Mouse (Mus musculus): Measurements from ENCODE around the gene Prepl. TPM values are rescaled to one million over a fixed set of nuclear protein-coding genes. Genes with fewer than 3 reads are reported as not detected.

Gene Prepl
- total RNA-seq, 2 experiments from 2014 or later: 369 to 376 TPM

- DNase-seq (ENCODE audit: low spot score in 2 of 2): no peak
These were observed 18.8 kb downstream of the Prepl start for GRCm38 (mm10) chr17:85071088-85071775.

GRCm38 (mm10) chr17:85070658-85071057, 19.4 kb downstream of the Prepl start:
- DNase-seq (ENCODE audit: low spot score in 2 of 2): no peak

- no peak for DNase-seq (ENCODE audit: low spot score in 2 of 2)
These were observed 22.7 kb downstream of the Prepl start for GRCm38 (mm10) chr17:85067331-85067730.

GRCm38 (mm10) chr17:85063560-85063959, 26.5 kb downstream of the Prepl start:
- DNase-seq (ENCODE audit: low spot score in 2 of 2): no peak

GRCm38 (mm10) chr17:85059136-85059535, 30.9 kb downstream of the Prepl start:
- no peak for DNase-seq (ENCODE audit: low spot score in 2 of 2)

- no peak for DNase-seq (ENCODE audit: low spot score in 2 of 2)
These were observed 31.8 kb downstream of the Prepl start for GRCm38 (mm10) chr17:85058276-85058675.

- no peak for DNase-seq (ENCODE audit: low spot score in 2 of 2)
These were observed 41.7 kb downstream of the Prepl start for GRCm38 (mm10) chr17:85048379-85048778.

- DNase-seq (ENCODE audit: low spot score in 2 of 2): no peak
These were observed 44.9 kb downstream of the Prepl start for GRCm38 (mm10) chr17:85045160-85045559.

GRCm38 (mm10) chr17:85044466-85044865, 45.6 kb downstream of the Prepl start:
- no peak for DNase-seq (ENCODE audit: low spot score in 2 of 2)

GRCm38 (mm10) chr17:85043404-85043816, 46.6 kb downstream of the Prepl start:
- no peak for DNase-seq (ENCODE audit: low spot score in 2 of 2)

GRCm38 (mm10) chr17:85042419-85042818, 47.6 kb downstream of the Prepl start:
- no peak for DNase-seq (ENCODE audit: low spot score in 2 of 2)

- no peak for DNase-seq (ENCODE audit: low spot score in 2 of 2)
These were observed 49.1 kb downstream of the Prepl start for GRCm38 (mm10) chr17:85040913-85041312.

GRCm38 (mm10) chr17:85038761-85039160, 51.3 kb downstream of the Prepl start:
- no peak for DNase-seq (ENCODE audit: low spot score in 2 of 2)

- no peak for DNase-seq (ENCODE audit: low spot score in 2 of 2)
These were observed 51.7 kb downstream of the Prepl start for GRCm38 (mm10) chr17:85038311-85038710.

- DNase-seq (ENCODE audit: low spot score in 2 of 2): no peak
These were observed 52.2 kb downstream of the Prepl start for GRCm38 (mm10) chr17:85037855-85038254.

- peak in 1 of 2 experiments; percentile 25 for DNase-seq (ENCODE audit: low spot score in 2 of 2)
These were observed 56.0 kb downstream of the Prepl start for GRCm38 (mm10) chr17:85034068-85034467.

GRCm38 (mm10) chr17:85033087-85033486, 57.0 kb downstream of the Prepl start:
- DNase-seq (ENCODE audit: low spot score in 2 of 2): no peak

GRCm38 (mm10) chr17:85030651-85031050, 59.4 kb downstream of the Prepl start:
- DNase-seq (ENCODE audit: low spot score in 2 of 2): no peak

GRCm38 (mm10) chr17:85028797-85029196, 61.2 kb downstream of the Prepl start:
- no peak for DNase-seq (ENCODE audit: low spot score in 2 of 2)

- no peak for DNase-seq (ENCODE audit: low spot score in 2 of 2)
These were observed 61.8 kb downstream of the Prepl start, which contains the start of gene Slc3a1 for GRCm38 (mm10) chr17:85028093-85028739. Gene Slc3a1, plus strand, starts transcription at chr17:85028376.

- DNase-seq (ENCODE audit: low spot score in 2 of 2): no peak
These were observed 62.8 kb downstream of the Prepl start for GRCm38 (mm10) chr17:85027247-85027646.

GRCm38 (mm10) chr17:85026436-85026835, 63.6 kb downstream of the Prepl start:
- no peak for DNase-seq (ENCODE audit: low spot score in 2 of 2)

GRCm38 (mm10) chr17:85025151-85025550, 64.9 kb downstream of the Prepl start:
- DNase-seq (ENCODE audit: low spot score in 2 of 2): no peak
